Mouse (Mus musculus) cerebellum, adult 9-11 months (tissue): ENCODE results near the gene Lgi4.
A peak's percentile ranks its signal among the peaks of the same experiment; 100 is the strongest.

Experiments
- DNase-seq: peaks from one replicate; pipeline ENCODE4 v3.0.0; 2022

Gene Lgi4

DNA sequence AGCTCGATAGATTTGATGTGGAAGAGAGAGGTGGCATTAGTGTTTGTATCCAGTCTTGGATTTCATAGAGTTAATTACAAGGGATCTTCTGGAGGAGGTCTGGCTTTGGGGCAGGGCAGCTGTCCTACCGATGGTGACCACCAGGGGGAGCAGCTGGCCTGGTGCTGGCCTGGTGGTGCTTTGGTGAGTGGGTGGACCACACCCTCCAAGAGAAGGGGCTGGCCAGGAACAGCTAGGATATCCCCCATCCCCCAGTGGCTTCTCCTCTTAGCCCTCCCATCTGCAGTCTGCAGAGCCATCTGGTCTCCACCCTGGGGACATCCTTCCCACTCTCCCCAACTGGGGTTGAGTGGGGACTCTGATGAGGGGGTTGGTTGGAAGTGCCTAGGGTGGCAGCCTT, at the start of gene Lgi4:
Gene Lgi4 (plus strand): TSS at position 235 of the 400 bp plus-strand sequence.
- DNase-seq = peak; percentile 82

DNA sequence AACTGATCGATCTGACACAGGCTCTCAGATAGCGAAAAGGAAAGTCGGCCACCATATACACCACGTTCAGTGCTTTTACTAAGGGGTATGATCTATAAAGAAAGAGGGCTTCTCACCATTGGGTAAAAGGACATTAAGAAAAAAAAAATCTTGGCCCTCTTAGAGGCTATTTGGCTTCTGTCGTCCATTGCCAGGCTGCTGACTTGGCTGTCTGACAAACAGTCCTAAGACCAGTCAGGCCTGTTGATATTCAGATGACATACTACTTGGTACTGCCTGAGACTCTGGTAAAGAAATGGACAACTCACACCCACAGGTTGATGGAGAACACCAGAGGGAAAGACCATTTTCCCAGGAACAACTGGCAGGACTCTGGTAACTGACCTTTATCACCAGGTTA, 46.2 kb upstream of the Lgi4 start:
- no peak for DNase-seq

DNA sequence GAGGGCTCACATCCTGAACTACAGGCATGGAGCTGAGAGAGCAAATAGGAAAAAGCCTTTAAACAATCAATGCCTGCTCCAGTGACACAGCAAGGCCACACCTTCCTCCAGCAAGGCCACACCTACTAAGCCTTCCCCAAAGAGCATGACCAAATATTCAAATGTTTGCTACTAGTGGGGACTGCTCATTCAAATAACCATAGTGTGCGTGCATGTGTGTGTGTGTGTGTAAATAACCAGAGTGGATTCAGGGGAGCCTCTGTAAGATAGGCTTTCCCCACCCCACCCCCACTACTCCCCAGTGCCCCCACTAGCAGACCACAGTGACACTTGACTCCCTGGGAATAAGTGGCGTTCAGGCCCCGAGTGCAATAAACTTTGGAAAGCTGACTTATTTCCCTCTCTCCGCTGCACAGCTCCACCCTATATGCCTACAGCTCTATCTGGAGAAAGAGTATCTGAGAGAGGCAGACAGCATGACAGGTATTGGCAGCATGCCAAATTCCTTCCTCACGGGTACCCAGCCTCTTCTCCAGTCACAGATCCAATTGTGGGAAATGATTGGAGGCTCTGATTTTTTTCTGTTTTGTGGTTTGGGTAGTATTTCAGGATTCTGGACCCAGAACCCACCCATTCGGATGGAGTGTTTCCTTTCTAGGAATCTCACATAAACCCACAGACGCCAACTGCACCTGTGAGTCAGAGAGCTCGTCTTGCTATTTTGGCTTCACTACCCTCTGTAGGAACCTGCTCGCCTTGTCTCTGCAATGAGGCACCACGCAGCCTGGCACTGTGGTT, 41.8 kb upstream of the Lgi4 start:
- DNase-seq = no peak

DNA sequence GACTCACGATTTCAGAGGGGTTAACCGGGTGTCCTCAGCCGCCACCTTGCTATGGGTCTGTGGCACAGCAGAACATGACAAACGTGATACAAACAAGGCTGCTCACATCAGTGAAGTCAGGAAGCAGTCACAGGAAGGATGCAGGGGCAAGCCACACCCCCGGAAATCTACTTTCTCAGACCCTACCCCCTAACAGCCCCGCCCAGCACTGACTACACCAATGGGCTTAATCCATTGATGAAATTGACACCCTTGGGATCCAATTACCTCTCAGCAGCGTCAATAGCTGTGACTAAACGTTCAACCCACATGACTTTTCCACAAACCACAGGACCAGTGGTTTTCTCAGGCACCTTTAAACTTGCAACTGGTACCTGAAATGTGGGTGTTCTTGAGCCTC, 30.5 kb upstream of the Lgi4 start:
- DNase-seq = no peak

DNA sequence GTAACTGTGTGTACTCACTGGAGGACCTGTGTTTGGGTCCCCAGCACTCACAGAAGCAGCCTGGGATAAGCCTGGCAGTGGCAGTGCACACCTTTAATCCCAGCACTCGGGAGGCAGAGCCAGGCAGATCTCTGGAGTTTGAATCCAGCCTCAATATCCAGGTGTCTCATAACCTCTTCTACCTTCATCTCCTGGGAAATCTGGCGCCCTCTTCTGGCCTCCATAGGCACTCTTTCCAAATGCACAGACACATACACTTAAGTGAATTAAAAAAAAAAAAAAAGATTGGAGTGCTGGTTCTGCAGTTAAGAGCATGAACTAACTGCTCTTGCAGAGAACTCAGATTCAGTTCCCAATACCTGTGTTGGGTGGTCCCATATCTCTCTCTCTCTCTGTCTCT, 28.4 kb upstream of the Lgi4 start:
- no peak for DNase-seq

DNA sequence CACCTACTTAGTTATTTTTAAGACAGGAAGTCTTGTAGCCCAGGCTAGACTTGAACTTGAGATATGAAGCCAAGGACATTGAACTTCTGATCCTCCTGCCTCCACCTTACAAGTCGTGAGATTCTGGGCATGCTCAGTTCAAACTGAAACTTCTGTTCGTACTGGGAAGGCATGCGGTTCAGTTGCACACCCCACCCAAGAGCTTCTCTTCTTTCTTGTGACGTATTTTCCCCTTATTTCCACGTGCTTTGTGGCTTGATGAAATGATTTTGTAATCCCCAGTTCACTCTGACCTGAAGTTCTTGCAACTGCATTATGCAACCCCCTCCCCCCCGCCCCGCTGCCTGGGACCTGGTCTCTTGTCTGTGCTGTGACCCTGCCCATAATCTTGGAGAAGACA, 27.4 kb upstream of the Lgi4 start:
- DNase-seq = no peak

DNA sequence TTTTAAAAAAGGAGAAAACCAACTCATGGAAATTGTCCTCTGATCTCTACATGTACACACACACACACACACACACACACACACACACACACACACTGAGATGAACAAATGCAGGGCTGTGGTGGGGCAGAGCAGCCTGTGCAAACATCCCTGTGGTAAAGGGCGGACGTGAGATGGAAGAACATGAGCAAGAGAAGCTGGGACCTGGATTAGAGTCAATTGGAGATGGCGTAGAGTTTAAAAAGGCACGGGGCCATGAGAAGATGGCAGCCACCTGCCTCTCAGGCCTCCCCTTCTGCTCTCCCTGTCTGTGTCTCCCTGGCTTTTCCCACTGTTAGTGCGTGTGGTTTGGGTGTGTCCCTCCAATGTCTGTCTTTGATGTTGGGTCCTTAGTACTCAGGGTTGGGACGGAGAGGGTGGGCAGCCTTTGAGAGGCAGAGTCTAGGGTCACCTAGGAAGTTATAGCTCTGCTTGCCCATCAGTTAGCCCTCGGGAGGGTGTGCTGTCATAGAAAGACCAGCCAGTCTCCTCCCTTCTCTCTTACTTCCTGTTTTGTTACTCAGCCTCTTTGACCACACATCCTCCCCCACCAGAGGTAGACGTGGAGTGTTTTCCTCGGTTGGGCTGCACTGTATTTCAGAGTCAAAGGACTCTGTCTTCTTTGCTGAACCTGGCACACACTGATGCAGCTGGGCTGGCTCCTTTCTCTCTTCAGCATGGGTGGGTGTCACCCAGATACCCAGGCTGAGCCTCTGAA, 25.6 kb upstream of the Lgi4 start:
- DNase-seq = no peak

DNA sequence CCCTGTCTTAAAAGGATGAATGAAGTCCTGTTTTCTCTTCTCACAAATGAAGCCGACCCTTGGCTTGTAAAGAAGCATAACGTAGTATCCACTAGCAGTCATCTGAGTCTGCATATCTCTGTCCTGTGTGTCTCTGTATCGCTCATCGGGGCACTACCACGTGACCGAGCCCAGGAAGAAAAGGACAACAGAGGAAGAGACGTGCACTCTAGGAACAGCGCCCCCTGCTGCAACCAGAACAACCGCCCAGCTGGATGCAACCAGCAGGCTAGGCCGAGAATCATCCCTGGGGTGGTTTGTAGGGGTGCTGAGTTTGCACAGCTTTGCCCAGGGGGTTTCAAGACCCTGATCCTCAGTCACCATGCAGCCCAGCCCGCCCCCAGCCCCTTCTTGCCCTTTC, 24.4 kb upstream of the Lgi4 start:
- DNase-seq = no peak

DNA sequence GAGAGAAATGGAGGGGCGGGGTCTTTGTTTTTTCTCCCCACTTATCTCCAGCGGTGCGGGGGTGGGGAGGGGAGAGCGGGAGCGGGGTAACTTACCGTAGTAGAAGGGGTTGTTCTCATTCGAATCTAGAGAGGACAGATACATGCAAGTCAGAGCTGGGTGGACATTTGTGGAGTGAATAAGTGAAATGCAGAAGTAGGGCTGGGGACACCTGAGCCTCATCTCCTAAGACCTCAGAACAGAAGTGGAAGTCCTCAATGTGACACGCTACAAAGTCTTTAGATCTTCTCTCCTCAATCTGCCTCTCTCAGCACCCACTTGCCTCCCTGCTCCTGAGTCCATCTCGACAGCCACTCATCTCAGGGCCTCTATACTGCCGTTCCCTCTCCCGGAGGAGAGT, 23.9 kb upstream of the Lgi4 start:
- DNase-seq = no peak

DNA sequence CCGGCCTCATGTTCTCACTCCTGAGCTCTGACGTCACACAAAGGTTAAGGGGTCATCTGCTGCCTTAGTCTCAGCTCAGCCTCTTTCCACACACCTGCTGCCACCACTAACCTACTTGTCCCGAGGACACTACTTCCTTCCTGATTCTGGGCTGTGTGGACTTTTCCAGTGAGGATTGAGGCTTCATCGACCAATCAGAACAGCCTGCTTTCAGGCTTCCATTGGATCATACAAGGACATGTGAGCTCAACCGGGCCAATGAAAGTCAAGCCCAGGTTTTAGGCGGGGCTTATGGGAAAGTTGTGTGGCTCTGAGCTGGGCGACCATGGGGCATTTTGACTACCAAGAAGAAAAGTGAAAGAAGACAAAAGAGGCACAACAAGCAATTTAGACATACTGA, 22.2 kb upstream of the Lgi4 start:
- no peak for DNase-seq

DNA sequence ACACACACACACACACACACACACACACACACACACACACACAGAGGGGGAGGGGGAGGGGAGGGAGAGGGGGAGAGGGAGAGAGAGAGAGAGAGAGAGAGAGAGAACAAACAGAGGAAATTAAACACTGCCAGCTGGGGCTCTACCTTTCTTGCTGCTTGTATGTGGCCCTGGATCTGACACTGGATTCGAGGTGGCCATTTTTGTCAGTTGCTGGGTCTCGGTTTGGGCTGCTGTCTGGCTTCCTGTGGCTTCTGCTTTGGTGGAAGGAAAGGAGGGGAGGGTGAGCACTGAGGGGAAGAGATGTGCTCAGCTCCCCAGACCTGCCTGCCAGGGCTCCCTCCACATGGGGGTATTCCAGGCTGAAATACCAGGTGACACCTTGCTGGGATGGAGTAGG, 21.5 kb upstream of the Lgi4 start:
- DNase-seq = no peak

DNA sequence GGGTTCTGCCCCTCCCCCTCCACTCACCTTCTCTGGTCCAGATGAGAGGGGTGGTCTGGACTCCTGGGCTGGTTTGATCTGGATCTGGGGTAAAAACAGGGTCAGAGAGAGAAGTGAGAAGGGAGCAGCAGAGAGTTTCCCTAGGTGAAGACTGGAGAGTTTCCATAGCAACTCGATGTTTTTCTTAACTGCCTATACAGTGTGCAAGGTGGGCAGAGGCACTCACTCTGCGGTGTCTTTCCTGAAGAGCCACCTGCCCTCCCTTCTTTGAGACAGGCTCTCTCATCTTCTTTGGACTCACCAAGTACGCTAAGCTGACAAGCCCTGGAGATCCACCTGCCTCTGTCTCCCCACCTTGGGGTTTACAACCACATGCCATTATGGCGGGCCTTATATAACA, 20.1 kb upstream of the Lgi4 start:
- no peak for DNase-seq

DNA sequence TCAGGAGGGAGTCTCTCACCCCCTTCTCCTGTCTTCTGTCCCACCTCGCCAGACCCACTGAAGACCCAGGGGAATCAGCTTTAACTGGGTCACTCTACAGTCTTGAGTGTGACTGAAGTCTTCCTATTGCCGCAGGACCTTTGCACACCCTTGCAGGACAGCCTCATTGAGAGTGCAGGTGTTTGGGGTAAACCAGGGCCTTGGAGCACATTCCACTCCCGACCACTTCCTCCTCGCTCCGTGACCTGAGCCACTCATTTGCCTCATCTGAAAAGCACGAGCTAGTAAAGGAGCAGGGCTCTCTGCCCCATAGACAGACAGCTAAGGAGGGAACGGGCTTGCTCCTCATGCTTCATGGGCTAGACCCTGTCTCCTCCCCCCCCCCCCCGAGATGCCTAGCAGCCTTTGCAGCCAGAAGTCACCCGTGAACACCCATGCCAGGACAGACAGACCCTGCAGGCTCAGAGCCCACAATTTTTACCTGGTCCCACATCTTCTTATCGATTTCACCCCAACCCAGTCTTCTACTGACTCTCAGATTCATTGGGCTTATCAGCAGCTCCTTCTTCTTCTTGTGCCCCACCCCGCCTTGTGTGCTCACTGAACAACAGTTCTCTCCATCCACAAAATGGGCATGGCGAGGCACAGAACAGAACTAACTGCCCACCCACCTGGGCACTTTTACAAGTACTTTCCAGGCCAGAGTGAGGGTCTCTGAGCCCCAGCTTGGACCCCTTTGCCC, 18.7 kb upstream of the Lgi4 start:
- DNase-seq = no peak

DNA sequence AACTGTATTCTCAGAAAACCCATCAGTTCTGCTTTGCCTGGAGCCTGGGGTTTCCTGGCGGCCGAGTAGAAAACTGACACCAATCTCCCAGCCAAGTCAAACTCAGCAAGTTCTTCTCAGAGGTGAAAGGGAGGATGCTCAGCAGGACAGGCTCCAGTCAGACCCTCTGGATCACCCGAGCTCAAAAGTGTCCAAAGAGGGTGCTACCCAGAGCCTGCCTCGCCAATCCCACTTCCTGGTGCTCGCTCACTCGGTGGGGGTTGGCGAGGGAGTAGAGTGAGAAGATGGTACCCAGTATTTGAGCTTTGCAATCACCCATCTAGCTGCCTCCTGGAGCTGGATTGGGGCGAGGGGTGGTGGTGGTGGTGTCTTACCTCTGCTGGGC, 18.1 kb upstream of the Lgi4 start:
- DNase-seq = no peak

DNA sequence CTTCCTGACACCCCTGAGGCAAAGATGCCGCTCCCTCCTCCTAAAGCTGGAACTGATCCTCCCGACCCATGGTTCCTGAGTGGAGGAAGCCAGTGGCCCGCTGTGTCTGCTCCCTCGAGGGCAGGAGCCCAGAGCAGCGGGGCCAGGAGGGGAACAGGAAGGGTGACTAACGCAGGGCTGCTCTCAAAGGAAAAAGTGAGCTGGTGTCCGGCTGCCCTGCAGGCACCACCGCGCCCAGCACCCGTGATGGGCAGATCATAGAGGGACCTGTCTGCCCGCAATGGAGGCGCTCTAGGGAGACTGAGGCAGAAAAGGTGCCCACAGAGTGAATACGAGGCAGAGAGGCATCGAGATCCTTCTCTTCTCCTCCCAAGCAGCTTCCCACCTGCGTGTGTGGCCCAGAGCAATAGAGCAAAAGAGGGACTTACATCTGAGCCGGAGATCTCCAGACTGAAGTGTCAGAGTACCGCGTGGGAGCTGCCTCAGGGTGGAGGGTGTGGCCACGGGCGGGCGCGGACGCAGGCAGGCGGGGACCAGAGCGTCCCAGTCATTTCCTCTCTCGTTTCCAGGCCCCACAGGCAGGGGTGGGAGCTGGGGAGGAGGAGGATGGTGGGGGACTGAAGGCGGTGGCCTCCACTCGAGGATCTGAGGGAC, 17.4 kb upstream of the Lgi4 start:
- DNase-seq = no peak

DNA sequence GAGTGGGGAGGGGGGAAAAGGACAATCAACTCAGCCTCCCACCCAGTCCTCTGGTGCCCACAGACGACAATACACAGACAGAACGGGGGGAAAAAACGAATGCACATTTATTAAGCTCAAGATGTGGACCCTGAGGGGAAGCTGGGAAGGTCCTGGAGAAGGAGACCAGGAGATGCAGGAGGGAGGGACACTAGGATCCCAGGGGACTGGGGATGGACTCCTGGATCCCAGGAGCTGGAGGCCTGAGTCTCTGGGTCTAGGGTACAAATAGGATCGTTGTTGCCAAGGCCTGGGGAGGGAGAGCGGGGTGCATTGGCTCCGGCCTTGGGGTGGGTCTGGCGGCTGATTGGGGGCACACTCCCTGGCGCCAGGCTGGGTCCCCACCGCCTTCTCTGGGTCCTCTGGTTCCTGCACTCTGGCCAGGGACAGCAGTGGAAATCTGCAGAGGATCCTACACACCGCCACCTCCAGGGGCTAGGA, 16.7 kb upstream of the Lgi4 start, which contains the start of gene Fxyd5:
Gene Fxyd5 (minus strand): TSS at position 51 of the 480 bp plus-strand sequence.
- DNase-seq = no peak

DNA sequence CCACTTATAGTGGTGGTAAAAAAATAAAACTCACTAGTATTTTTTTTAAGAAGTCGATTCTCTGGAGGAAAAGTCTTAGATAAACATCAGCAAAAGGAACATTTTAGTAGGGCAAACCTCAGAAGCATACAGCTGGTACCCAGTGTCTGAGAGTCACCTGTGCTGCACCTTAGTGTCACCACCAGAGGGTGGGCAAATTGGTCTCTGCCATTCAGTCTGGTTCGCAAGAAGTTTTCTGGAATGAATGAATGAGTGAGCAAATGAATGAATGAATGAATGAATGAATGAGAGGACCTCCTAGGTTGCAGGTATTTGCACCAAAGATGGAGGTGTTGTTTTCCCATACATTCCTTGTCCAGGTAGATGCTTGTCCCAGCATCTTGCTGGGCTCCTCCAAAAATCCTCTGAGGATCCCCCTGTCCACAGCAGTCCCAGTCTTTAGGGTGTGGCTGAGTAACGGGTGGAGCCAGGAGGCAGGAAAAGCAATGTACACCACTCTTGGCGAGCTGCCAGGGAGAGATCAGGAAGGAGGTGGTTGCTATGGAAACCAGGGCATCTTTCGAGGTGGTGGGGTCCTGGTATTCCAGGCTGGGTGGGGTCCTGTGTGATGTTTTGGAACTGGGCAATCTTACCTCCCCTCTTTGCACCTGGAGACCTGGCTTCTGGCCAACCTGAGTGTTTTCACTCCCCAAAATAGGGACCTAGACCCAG, 9.9 kb upstream of the Lgi4 start:
- peak; percentile 82 for DNase-seq

DNA sequence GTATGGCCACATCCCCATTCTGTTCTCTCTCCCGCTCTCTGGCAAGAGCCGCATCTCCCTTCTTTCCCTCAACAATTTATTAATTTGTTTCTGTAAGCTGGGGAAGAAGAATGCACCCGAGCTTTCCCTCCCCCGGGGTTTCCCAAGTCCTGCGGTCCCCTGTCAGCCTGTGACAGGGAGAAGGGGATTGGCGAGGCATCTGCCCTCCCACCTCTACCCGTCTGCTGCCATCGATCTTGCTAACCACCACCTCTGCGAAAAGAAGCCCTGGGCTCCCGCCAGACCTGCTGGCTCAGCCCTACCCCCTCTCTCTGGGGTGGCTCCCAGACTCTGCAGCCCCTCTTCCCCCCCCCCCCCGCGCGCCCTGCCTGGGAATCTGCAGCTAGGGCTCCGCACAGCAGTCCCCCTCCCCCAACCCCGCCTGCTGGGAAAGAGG, 9.3 kb upstream of the Lgi4 start:
- DNase-seq = peak; percentile 72

DNA sequence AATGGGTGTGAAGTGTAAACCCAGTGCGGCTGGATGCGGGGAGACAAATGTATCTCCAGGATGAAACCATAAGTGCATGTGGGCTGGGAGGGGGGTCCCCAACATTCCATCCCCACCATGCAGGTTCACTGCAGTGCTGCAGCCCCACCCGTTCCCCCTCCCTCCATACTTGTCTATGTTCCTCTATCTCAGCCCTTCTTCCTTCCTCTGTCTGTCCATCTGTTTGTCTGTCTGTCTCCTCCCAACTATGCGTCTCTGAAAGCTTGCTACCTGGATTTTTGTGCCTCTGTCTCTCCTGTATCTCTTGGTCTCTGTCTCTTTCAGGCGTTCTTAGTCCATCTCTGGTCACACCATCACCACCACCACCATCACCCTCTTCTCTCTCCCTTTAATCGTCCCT, 8.7 kb upstream of the Lgi4 start:
- DNase-seq = no peak

DNA sequence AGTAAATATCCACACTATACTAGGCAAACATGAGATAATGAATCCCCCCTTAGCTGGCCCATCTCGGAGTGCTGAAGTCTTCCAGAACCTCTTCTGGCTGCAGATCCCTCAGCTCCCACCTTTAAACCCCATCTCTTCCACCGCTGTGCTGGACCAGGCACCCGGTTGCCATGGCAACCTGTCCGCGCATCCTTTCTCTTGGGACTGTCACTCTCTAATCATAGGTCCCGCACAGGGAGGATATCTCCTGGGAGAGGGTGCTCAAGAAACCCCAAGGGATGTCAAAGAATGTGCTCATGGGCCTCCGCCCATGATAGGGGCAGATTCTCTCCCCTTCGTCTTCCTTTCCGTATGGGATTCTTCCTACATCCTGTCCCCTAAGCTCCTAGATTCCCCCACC, 8.2 kb upstream of the Lgi4 start:
- DNase-seq = peak; percentile 72

DNA sequence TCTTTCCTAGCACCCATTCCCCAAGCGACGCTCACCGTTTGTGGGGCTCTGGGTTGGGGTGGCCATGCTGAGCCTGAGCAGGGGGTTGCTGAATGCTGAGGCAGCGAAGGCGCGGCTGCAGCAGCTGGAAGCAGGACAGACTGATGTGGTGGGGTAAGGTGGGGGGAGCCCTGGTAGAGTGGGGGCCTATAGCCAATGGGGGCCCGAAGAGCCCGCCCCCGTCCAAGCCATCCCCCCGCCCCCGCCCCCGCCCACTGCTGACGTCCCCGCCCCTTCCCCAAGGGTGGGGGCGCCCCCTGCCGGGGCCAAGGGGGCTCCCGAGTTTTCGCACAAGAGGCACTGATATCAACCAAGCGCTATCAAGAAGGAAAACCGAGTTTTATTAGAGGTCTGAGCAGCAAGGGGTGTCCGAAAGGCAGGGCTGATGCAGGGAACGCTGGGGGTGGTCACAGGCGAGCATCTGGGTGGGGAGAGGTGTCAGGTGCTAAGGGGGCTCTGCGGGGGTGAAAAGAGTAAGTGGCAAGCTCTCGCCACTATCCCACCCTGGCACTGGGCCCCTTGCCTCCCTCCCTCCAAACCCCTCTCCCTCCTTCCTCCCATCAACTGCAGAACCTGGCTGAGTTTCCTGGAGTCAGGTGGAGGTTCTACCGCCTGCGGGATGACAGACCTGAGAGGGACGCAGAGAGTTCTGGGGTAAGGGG, 7.7 kb upstream of the Lgi4 start, which contains the start of gene Fxyd7:
Gene Fxyd7 (minus strand): TSS at position 147 of the 701 bp plus-strand sequence.
- DNase-seq = peak; percentile 76

DNA sequence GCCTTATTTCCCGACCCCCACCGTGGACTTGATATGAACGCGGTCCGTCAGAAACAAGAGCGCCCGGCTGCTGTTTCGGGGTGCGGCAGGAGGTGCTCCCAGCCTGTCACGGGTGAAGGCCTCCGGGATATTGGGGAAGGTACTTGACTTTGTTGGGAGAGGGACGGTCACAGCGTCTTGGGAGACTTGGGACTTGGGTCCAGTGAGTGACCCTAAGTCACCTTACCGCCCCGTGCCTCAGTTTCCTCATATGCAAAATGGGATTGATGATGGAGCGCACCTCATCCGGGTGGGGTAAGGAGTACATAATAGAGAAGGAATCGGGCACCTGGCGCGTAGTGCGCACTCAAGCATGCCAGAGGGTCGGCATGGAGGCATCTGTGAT, 6.9 kb upstream of the Lgi4 start:
- no peak for DNase-seq
